In the genomic region with DNA sequence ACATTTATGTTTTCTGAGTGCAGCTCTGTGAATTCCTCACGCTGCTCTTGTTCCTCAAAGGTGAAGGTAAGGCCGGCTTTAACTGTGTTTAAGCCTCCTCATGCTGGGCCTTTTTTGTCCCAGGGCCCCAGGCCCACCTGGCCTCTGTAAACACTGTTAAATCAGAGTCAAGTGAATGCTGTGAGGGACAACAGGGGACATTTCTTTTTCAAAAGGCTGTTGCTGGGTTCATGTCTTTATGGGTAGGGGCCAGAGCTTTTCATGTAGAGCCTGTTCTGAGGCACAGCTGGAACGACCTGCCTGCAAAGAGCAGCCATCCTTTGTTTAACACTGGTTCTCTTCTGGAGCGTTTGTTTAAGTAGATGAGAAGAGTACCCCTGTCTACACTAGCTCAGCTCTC, we compare ENCODE assay signal across 21 mouse cellular contexts.
DNase-seq lines count a peak whose midpoint lies in the region; ATAC-seq and TF ChIP-seq lines count a peak whose summit lies in the region.
"Had no signal": no experiment of that assay in that cellular context is flagged by ENCODE, and none has a peak within 500 bp of the region (broad histone marks: within the 10 kb centered on the region; RNA-seq: fewer than 3 reads in every experiment).

No protein-coding gene starts in this region.

- no peak overlapping the region for H3K4me3 ChIP-seq in forebrain, embryonic 14.5 days (ENCODE audit: low read depth, low read length)
- H3K4me3 ChIP-seq in forebrain, embryonic 13.5 days = no peak overlapping the region
- H3K4me3 ChIP-seq in ES-Bruce4 (ENCODE audit: low read depth, low read length) = no peak overlapping the region
- no peak overlapping the region for H3K4me3 ChIP-seq in hindbrain, embryonic 10.5 days
- H3K4me3 ChIP-seq: embryonic facial prominence, embryonic 10.5 days; embryonic facial prominence, embryonic 12.5 days; forebrain, embryonic 15.5 days had no signal

- WGBS in forebrain, embryonic 14.5 days = 3% methylated on average over 4 of the region's 4 CpGs
- WGBS in forebrain, embryonic 13.5 days = 2% methylated on average over 4 of the region's 4 CpGs
- 9% methylated on average over 4 of the region's 4 CpGs for WGBS in hindbrain, embryonic 10.5 days

- H3K36me3 ChIP-seq in forebrain, embryonic 14.5 days (ENCODE audit: control insufficient read depth, insufficient read depth, low read length) = no peaks in the 10 kb centered on the region
- H3K36me3 ChIP-seq in forebrain, embryonic 13.5 days (ENCODE audit: poor library complexity, severe bottlenecking) = no peaks in the 10 kb centered on the region
- H3K36me3 ChIP-seq in ES-Bruce4 (ENCODE audit: control insufficient read depth, insufficient read depth, low read length, poor library complexity, severe bottlenecking) = no peaks in the 10 kb centered on the region
- H3K36me3 ChIP-seq in hindbrain, embryonic 10.5 days = no peaks in the 10 kb centered on the region
- H3K36me3 ChIP-seq: embryonic facial prominence, embryonic 10.5 days; embryonic facial prominence, embryonic 12.5 days; forebrain, embryonic 15.5 days had no signal

- DNase-seq in forebrain, embryonic 14.5 days (ENCODE audit: low spot score) = peak; percentile 5
- DNase-seq in ZHBTc4 (ENCODE audit: low read depth, low spot score) = peak; percentile 9
- no peak for DNase-seq in hindbrain, embryonic 10.5 days (ENCODE audit: low spot score)
- DNase-seq in heart, postnatal 36 days = no peak
- DNase-seq: adrenal gland, adult 2 months; adrenal gland, postnatal 10 days; adrenal gland, postnatal 25 days; B cell, adult 2 months; cerebellum, adult 11-12 months; cerebellum, adult 2 months; cerebellum, adult 9-10 months; cerebellum, postnatal 10 days; cerebellum, postnatal 25 days; forebrain, postnatal 0 days had no signal

- no peak overlapping the region for H3K4me2 ChIP-seq in forebrain, embryonic 14.5 days (ENCODE audit: low read length)
- H3K4me2 ChIP-seq in forebrain, embryonic 13.5 days = no peak overlapping the region
- H3K4me2 ChIP-seq: embryonic facial prominence, embryonic 12.5 days; forebrain, embryonic 15.5 days had no signal

- H3K9me3 ChIP-seq in forebrain, embryonic 14.5 days (replicated peaks; ENCODE audit: control insufficient read depth, low read length) = no peaks in the 10 kb centered on the region
- H3K9me3 ChIP-seq in forebrain, embryonic 13.5 days (replicated peaks) = no peaks in the 10 kb centered on the region
- H3K9me3 ChIP-seq in ES-Bruce4 (replicated peaks; ENCODE audit: control insufficient read depth, insufficient read depth, low read length, poor library complexity, severe bottlenecking) = peaks cover 7% of the 10 kb centered on the region
- H3K9me3 ChIP-seq in hindbrain, embryonic 10.5 days = no peaks in the 10 kb centered on the region
- H3K9me3 ChIP-seq: embryonic facial prominence, embryonic 12.5 days; forebrain, embryonic 15.5 days had no signal

- TF ChIP-seq CTCF in ES-Bruce4 (IDR thresholded peaks at IDR 0.05; ENCODE audit: low read depth, low read length) = no peak

- intact Hi-C loops in heart, postnatal 36 days (cut with DNase I) = no loop called here

- no peaks in the 10 kb centered on the region for H3K4me1 ChIP-seq in forebrain, embryonic 14.5 days (ENCODE audit: control insufficient read depth, insufficient read depth, low read length)
- H3K4me1 ChIP-seq in forebrain, embryonic 13.5 days = no peaks in the 10 kb centered on the region
- H3K4me1 ChIP-seq in ES-Bruce4 (ENCODE audit: control insufficient read depth, insufficient read depth, low read length) = no peaks in the 10 kb centered on the region
- H3K4me1 ChIP-seq in hindbrain, embryonic 10.5 days (replicated peaks) = no peaks in the 10 kb centered on the region
- H3K4me1 ChIP-seq: embryonic facial prominence, embryonic 10.5 days; embryonic facial prominence, embryonic 12.5 days; forebrain, embryonic 15.5 days had no signal

- H3K9ac ChIP-seq in forebrain, embryonic 14.5 days (ENCODE audit: low read length) = no peak overlapping the region
- no peak overlapping the region for H3K9ac ChIP-seq in forebrain, embryonic 13.5 days
- no peak overlapping the region for H3K9ac ChIP-seq in ES-Bruce4 (ENCODE audit: low read depth, poor library complexity, severe bottlenecking)
- H3K9ac ChIP-seq: embryonic facial prominence, embryonic 12.5 days; forebrain, embryonic 15.5 days; forebrain, postnatal 0 days had no signal

- no peak for ATAC-seq in forebrain, embryonic 14.5 days
- no peak for ATAC-seq in forebrain, embryonic 13.5 days
- ATAC-seq: CD4-positive, CD25-positive, alpha-beta regulatory T cell, adult 4 months; forebrain, embryonic 15.5 days; forebrain, postnatal 0 days had no signal

- no peak for TF ChIP-seq POLR2A in ES-Bruce4 (IDR thresholded peaks at IDR 0.05; ENCODE audit: insufficient read depth, low read length)

- TF ChIP-seq EP300 in ES-Bruce4 (IDR thresholded peaks at IDR 0.05; ENCODE audit: insufficient read depth, low read depth, low read length) = 0 out of 2 replicates have a peak, but pooled peaks have one; percentile 31

- H3K27me3 ChIP-seq in forebrain, embryonic 14.5 days (replicated peaks; ENCODE audit: control insufficient read depth, insufficient read depth, low read length) = no peaks in the 10 kb centered on the region
- no peaks in the 10 kb centered on the region for H3K27me3 ChIP-seq in forebrain, embryonic 13.5 days
- H3K27me3 ChIP-seq in ES-Bruce4 (ENCODE audit: control insufficient read depth, insufficient read depth, low read length, poor library complexity, severe bottlenecking) = no peaks in the 10 kb centered on the region
- no peaks in the 10 kb centered on the region for H3K27me3 ChIP-seq in hindbrain, embryonic 10.5 days (ENCODE audit: insufficient read depth, poor library complexity, severe bottlenecking)
- H3K27me3 ChIP-seq: CH12.LX; embryonic facial prominence, embryonic 12.5 days; forebrain, embryonic 15.5 days had no signal

- H3K27ac ChIP-seq in forebrain, embryonic 14.5 days (ENCODE audit: low read depth, low read length) = no peak overlapping the region
- H3K27ac ChIP-seq in forebrain, embryonic 13.5 days = no peak overlapping the region
- H3K27ac ChIP-seq in ES-Bruce4 (ENCODE audit: insufficient read depth, low read length) = no peak overlapping the region
- H3K27ac ChIP-seq in hindbrain, embryonic 10.5 days = no peak overlapping the region
- H3K27ac ChIP-seq: embryonic facial prominence, embryonic 10.5 days; embryonic facial prominence, embryonic 12.5 days; forebrain, embryonic 15.5 days had no signal

Comparison
In these comparisons a context has a peak if more than half of its experiments do, and no peak if none do; other contexts are left out.
1. DNase-seq: peak in forebrain, embryonic 14.5 days (single experiment) and ZHBTc4 (single experiment); none in hindbrain, embryonic 10.5 days (single experiment) and heart, postnatal 36 days (0 of 2).